Mouse (Mus musculus): ENCODE results near the gene Gm4792. TPM values are rescaled to one million over a fixed set of nuclear protein-coding genes. Genes with fewer than 3 reads are reported as not detected.

Gm4792 gene
- total and polyA plus RNA-seq, 2 experiments from 2014 or later, result 0.48 TPM; not detected in 1

- no peak for DNase-seq
- no peaks in the 10 kb centered on the region for H3K27me3 ChIP-seq (ENCODE audit: insufficient read depth, low read length)
- no peaks in the 10 kb centered on the region for H3K9me3 ChIP-seq (ENCODE audit: low read length)
- no peak overlapping the region for H3K4me2 ChIP-seq (ENCODE audit: low read depth)
- H3K4me1 ChIP-seq (ENCODE audit: insufficient read depth), result no peaks in the 10 kb centered on the region
- H3K36me3 ChIP-seq (ENCODE audit: insufficient read depth), result no peaks in the 10 kb centered on the region
- H3K9ac ChIP-seq, result no peak overlapping the region
- H3K27ac ChIP-seq (ENCODE audit: low read depth, low read length), result no peak overlapping the region
- WGBS, result 68% methylated on average over 6 of the region's 6 CpGs
- TF ChIP-seq CTCF (IDR thresholded peaks at IDR 0.05; ENCODE audit: low read depth), result no peak
- ATAC-seq, result no peak
- H3K4me3 ChIP-seq (ENCODE audit: low read depth, low read length), result no peak overlapping the region
These were observed 42.8 kb downstream of the Gm4792 start for GRCm38 (mm10) chr10:94255744-94256143.

GRCm38 (mm10) chr10:94254766-94255165 is 43.7 kb downstream of the Gm4792 start:
- Histone ChIP-seq H3K9me3 (ENCODE audit: low read length) (no peaks in the 10 kb centered on the region), H3K4me2 (ENCODE audit: low read depth) (no peak overlapping the region), H3K27ac (ENCODE audit: low read depth, low read length) (no peak overlapping the region), H3K9ac (no peak overlapping the region), H3K36me3 (ENCODE audit: insufficient read depth) (no peaks in the 10 kb centered on the region), H3K27me3 (ENCODE audit: insufficient read depth, low read length) (no peaks in the 10 kb centered on the region), H3K4me3 (ENCODE audit: low read depth, low read length) (no peak overlapping the region), H3K4me1 (ENCODE audit: insufficient read depth) (peaks cover 3% of the 10 kb centered on the region; the same call in 1 of the 2 replicates)
- DNase-seq, result no peak
- 83% methylated on average over 3 of the region's 3 CpGs for WGBS
- no peak for TF ChIP-seq CTCF (IDR thresholded peaks at IDR 0.05; ENCODE audit: low read depth)
- ATAC-seq, result no peak

DNA sequence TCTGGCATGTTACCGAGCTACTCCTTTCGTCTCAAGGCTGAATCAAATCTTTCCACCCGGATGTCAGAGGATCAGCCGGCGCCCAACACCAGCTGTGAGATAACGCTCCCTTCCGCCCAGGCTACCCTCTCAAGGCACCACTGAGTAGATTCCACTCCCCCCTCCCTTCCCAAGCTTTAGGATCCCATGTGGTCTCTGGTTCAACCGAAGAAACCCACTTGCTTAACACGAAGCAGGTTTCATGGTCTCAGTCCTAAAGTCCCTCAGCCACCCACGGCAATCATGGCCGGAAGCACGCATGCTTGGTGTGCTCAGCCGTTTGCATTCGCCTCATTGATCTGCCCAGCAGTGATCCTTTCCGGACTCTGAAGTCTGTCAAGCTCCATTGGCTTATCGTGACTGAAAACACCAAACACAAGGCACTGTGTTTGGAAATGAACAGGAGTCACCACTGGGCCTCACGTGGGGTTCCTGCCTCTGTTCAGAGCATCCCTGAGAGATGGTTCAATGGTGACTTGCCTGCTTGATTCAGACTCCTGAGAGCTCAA is 45.2 kb downstream of the Gm4792 start:
- no peak for TF ChIP-seq CTCF (IDR thresholded peaks at IDR 0.05; ENCODE audit: low read depth)

GRCm38 (mm10) chr10:94249575-94250456 is 48.7 kb downstream of the Gm4792 start:
- Histone ChIP-seq H3K4me2 (ENCODE audit: low read depth) (peak overlapping the region; percentile 4; the same call in 1 of the 2 replicates), H3K27ac (ENCODE audit: low read depth, low read length) (no peak overlapping the region), H3K27me3 (ENCODE audit: insufficient read depth, low read length) (no peaks in the 10 kb centered on the region), H3K36me3 (ENCODE audit: insufficient read depth) (no peaks in the 10 kb centered on the region), H3K9ac (no peak overlapping the region), H3K4me1 (ENCODE audit: insufficient read depth) (peaks cover 9% of the 10 kb centered on the region; the same call in 1 of the 2 replicates), H3K4me3 (ENCODE audit: low read depth, low read length) (no peak overlapping the region), H3K9me3 (ENCODE audit: low read length) (no peaks in the 10 kb centered on the region)
- peak; percentile 91 for ATAC-seq
- TF ChIP-seq CTCF (IDR thresholded peaks at IDR 0.05; ENCODE audit: low read depth), result no peak
- peak; percentile 51 for DNase-seq
- WGBS, result 41% methylated on average over 22 of the region's 22 CpGs

More for the DNA sequence above, 45.2 kb downstream of the Gm4792 start:
- DNase-seq, result no peak
- no peak overlapping the region for H3K9ac ChIP-seq
- 77% methylated on average over 17 of the region's 17 CpGs for WGBS
- no peaks in the 10 kb centered on the region for H3K27me3 ChIP-seq (ENCODE audit: insufficient read depth, low read length)
- no peak overlapping the region for H3K27ac ChIP-seq (ENCODE audit: low read depth, low read length)
- H3K4me1 ChIP-seq (ENCODE audit: insufficient read depth), result peaks cover 9% of the 10 kb centered on the region; the same call in 1 of the 2 replicates
- H3K9me3 ChIP-seq (ENCODE audit: low read length), result no peaks in the 10 kb centered on the region
- H3K36me3 ChIP-seq (ENCODE audit: insufficient read depth), result no peaks in the 10 kb centered on the region
- no peak overlapping the region for H3K4me2 ChIP-seq (ENCODE audit: low read depth)
- H3K4me3 ChIP-seq (ENCODE audit: low read depth, low read length), result no peak overlapping the region
- no peak for ATAC-seq

DNA sequence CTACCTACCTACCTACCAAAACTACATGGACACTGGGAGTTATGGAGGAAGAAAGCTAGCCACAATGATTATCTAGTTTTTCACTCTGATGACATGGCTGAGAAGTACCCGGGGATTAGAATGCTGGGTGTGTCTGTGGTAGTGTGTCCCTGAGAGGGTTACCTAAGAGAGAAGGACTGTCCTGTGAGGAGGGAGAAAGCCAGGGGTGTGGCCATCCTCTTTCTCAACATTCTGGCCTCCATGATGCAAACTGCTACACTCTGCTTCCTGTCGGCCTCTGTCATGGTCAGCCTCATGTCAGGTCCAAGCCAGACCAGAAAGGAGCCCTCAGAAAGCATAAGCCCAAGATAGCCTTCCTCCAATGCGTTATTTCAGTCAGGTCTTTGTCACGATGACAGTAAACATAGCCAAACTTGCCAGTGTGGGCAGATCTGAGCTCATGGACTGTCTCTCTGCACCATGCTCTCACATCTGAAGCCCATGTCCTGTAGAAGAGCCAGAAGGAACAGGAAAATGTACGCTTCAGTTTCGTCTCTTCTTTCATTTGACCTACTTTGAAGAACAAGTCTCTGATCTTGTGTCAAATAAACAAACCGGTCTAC is 50.7 kb downstream of the Gm4792 start:
- DNase-seq (no peak), ATAC-seq (no peak)
- Histone ChIP-seq H3K4me1 (ENCODE audit: insufficient read depth) (peaks cover 9% of the 10 kb centered on the region; the same call in 1 of the 2 replicates), H3K4me2 (ENCODE audit: low read depth) (no peak overlapping the region), H3K4me3 (ENCODE audit: low read depth, low read length) (no peak overlapping the region), H3K9me3 (ENCODE audit: low read length) (no peaks in the 10 kb centered on the region), H3K27ac (ENCODE audit: low read depth, low read length) (no peak overlapping the region), H3K9ac (no peak overlapping the region), H3K27me3 (ENCODE audit: insufficient read depth, low read length) (no peaks in the 10 kb centered on the region), H3K36me3 (ENCODE audit: insufficient read depth) (no peaks in the 10 kb centered on the region)
- 90% methylated on average over 7 of the region's 7 CpGs for WGBS
- no peak for TF ChIP-seq CTCF (IDR thresholded peaks at IDR 0.05; ENCODE audit: low read depth)

Other genes with a start within 250 kb of the Gm4792 start
- gene Nr2c1, start 150.7 kb downstream of the Gm4792 start, total RNA-seq (2014; rRNA removed), result 4.8 and 8.4 TPM in 2 replicates
- 2.6 and 3.2 TPM in 2 replicates for gene Nr2c1, start 150.7 kb downstream of the Gm4792 start, polyA plus RNA-seq (2015; fragmentation: Nextera tagmentation; extraction: Ambion mirVana)
- 219 and 220 TPM in 2 replicates for gene Ndufa12, start 100.0 kb downstream of the Gm4792 start, total RNA-seq (2014; rRNA removed)
- gene Ndufa12, start 100.0 kb downstream of the Gm4792 start, polyA plus RNA-seq (2015; fragmentation: Nextera tagmentation; extraction: Ambion mirVana), result 483 and 610 TPM in 2 replicates
- 5.5 and 7.5 TPM in 2 replicates for gene Tmcc3, start 13.2 kb upstream of the Gm4792 start, total RNA-seq (2014; rRNA removed)
- 5.2 and 10.2 TPM in 2 replicates for gene Tmcc3, start 13.2 kb upstream of the Gm4792 start, polyA plus RNA-seq (2015; fragmentation: Nextera tagmentation; extraction: Ambion mirVana)